Mouse (Mus musculus) adrenal gland, adult 18-20 months (tissue): ENCODE results near the gene Pde4d. TPM values are rescaled to one million over a fixed set of nuclear protein-coding genes. Genes with fewer than 3 reads are reported as not detected.

Experiments used
- DNase-seq, 2 experiments: peaks; one replicate each; pipeline ENCODE4 v3.0.0; 2021 to 2022; ENCODE audit warnings: low spot score in 2 of 2
- total RNA-seq, 2 experiments: library from RNA; stranded (reverse); gene quantifications; 1 replicate in 1 of 2; 2 replicates in 1 of 2; pipeline ENCODE4 v1.2.3; 2021

Pde4d gene
- total RNA-seq, 2 experiments from 2014 or later: 48.5 to 81.6 TPM

GRCm38 (mm10) chr13:108819846-108820408, 370.2 kb downstream of the Pde4d start:
- DNase-seq: no peak

GRCm38 (mm10) chr13:108820487-108820886, 370.7 kb downstream of the Pde4d start:
- no peak for DNase-seq

- no peak for DNase-seq
These were observed 371.5 kb downstream of the Pde4d start for GRCm38 (mm10) chr13:108821270-108821669.

- no peak for DNase-seq
These were observed 375.0 kb downstream of the Pde4d start for GRCm38 (mm10) chr13:108824638-108825310.

GRCm38 (mm10) chr13:108825501-108825900, 375.8 kb downstream of the Pde4d start:
- no peak for DNase-seq

- no peak for DNase-seq
These were observed 384.4 kb downstream of the Pde4d start for GRCm38 (mm10) chr13:108834197-108834596.

- no peak for DNase-seq
These were observed 386.6 kb downstream of the Pde4d start for GRCm38 (mm10) chr13:108836314-108836713.

GRCm38 (mm10) chr13:108839142-108839541, 389.4 kb downstream of the Pde4d start:
- DNase-seq: no peak

GRCm38 (mm10) chr13:108854090-108854489, 404.3 kb downstream of the Pde4d start:
- DNase-seq: no peak

GRCm38 (mm10) chr13:108856776-108857435, 407.2 kb downstream of the Pde4d start:
- DNase-seq: no peak

- DNase-seq: no peak
These were observed 409.6 kb downstream of the Pde4d start for GRCm38 (mm10) chr13:108859336-108859735.

GRCm38 (mm10) chr13:108860737-108861136, 411.0 kb downstream of the Pde4d start:
- no peak for DNase-seq

- no peak for DNase-seq
These were observed 412.0 kb downstream of the Pde4d start for GRCm38 (mm10) chr13:108861707-108862106.

GRCm38 (mm10) chr13:108862173-108862572, 412.4 kb downstream of the Pde4d start:
- no peak for DNase-seq

GRCm38 (mm10) chr13:108900160-108900559, 450.4 kb downstream of the Pde4d start:
- no peak for DNase-seq

- DNase-seq: no peak
These were observed 455.4 kb downstream of the Pde4d start for GRCm38 (mm10) chr13:108905121-108905520.

- no peak for DNase-seq
These were observed 459.4 kb downstream of the Pde4d start for GRCm38 (mm10) chr13:108909193-108909592.

GRCm38 (mm10) chr13:108914626-108915025, 464.9 kb downstream of the Pde4d start:
- DNase-seq: no peak

GRCm38 (mm10) chr13:108921146-108921545, 471.4 kb downstream of the Pde4d start:
- no peak for DNase-seq

GRCm38 (mm10) chr13:108934854-108935253, 485.1 kb downstream of the Pde4d start:
- no peak for DNase-seq

GRCm38 (mm10) chr13:108937272-108937671, 487.5 kb downstream of the Pde4d start:
- DNase-seq: no peak

GRCm38 (mm10) chr13:108952911-108953310, 503.2 kb downstream of the Pde4d start:
- DNase-seq: no peak
